Mouse (Mus musculus): ENCODE data around the gene Sdk2. TPM values are rescaled to one million over a fixed set of nuclear protein-coding genes. Genes with fewer than 3 reads are reported as not detected.

Gene Sdk2
- 5.9 TPM for polyA plus RNA-seq (2015; fragmentation: Illumina TruSeq; extraction: RNeasy Lipid Tissue Mini Kit (QIAGEN cat#74804); ENCODE audit: low read depth, low replicate concordance)

GRCm38 (mm10) chr11:114066951-114067762 lies at the start of gene Sdk2:
Gene Sdk2, minus strand, starts transcription at chr11:114067046.

DNA sequence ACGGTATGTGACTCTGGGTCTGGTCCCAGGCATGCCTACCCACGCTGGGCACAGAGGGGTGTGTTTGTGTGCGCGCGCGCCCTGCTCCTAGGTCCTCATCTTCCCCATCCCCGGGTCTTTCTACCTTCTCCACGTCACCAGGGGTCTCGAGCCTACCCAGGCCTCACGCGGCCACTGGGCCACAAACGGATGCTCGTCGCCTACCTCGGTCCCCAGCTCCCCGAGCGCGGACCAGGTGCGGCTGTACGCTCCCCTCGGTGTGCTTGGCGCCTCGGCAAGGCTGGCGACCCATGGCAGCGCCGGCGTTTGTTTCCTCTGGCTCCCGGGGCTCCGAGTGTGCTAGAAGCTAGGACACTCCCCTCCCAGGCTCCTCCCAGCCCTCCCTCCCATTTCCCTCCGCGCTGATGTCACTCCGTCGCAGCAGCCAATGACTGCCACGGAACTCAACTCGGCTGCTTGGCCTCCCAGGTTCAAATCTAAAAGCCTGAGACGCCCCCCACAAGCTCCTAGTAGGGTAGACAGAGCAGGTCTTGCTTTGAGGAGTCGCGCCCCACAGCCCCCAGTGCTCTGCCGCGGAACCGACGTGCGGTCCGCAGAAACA lies 315.3 kb downstream of the Sdk2 start, which contains the start of gene Cdc42ep4:
Cdc42ep4 (minus strand) TSS at position 398 of the 601 bp plus-strand sequence.

Data from brain, adult 10 weeks (tissue).